Mouse (Mus musculus) heart, postnatal 0 days (tissue): Measurements from ENCODE around the gene Epas1.

Experiments used
- CTCF ChIP-seq: IDR thresholded peaks from 2 replicates; pipeline ENCODE4 v1.5.1; 2016; ENCODE audit warnings: antibody characterized with exemption, control low read depth, low read depth
- EP300 ChIP-seq: IDR thresholded peaks from 2 replicates; pipeline ENCODE4 v1.6.1; 2016; ENCODE audit warnings: antibody characterized with exemption, low read depth

- TF ChIP-seq EP300, result no peak
- no peak for TF ChIP-seq CTCF
Observed at GRCm38 (mm10) chr17:86724786-86725415, 28.6 kb upstream of the Epas1 start.
